Mouse (Mus musculus) lung, embryonic 16.5 days (tissue): ENCODE results near the gene Mid2. TPM values are rescaled to one million over a fixed set of nuclear protein-coding genes. Genes with fewer than 3 reads are reported as not detected.

Source experiments
- ATAC-seq: fragments of 200-750 bp; cut with Nextera tagmentation; 2 replicates; pipeline ENCODE4 v1.8.0; 2017; ENCODE audit warnings: low read depth, mild to moderate bottlenecking, moderate library complexity
- H3K27ac ChIP-seq: fragments of 300-500 bp; sonication (generic); 2 replicates; pipeline ENCODE4 v1.5.1; 2014; ENCODE audit warnings: mild to moderate bottlenecking, control low read depth, low read length
- H3K27me3 ChIP-seq: fragments of 300-500 bp; sonication (generic); 2 replicates; pipeline ENCODE4 v1.6.1; 2014; ENCODE audit warnings: low read depth, low read length, mixed read lengths; ENCODE audit not compliant: control insufficient read depth, insufficient read depth
- H3K36me3 ChIP-seq: fragments of 300-500 bp; sonication (generic); 2 replicates; pipeline ENCODE4 v1.6.1; 2014; ENCODE audit warnings: low read length; ENCODE audit not compliant: control insufficient read depth, insufficient read depth
- H3K4me1 ChIP-seq: fragments of 300-500 bp; sonication (generic); replicated peaks from 2 replicates; pipeline ENCODE4 v1.6.1; 2014; ENCODE audit warnings: low read length, mixed read lengths; ENCODE audit not compliant: control insufficient read depth, insufficient read depth
- H3K4me2 ChIP-seq: fragments of 300-500 bp; sonication (generic); 2 replicates; pipeline ENCODE4 v1.6.1; 2014; ENCODE audit warnings: low read depth, low read length, control low read depth
- H3K4me3 ChIP-seq: fragments of 300-500 bp; sonication (generic); 2 replicates; pipeline ENCODE4 v1.5.1; 2014; ENCODE audit warnings: mild to moderate bottlenecking, low read length, control low read depth
- H3K9ac ChIP-seq: fragments of 300-500 bp; sonication (generic); 2 replicates; pipeline ENCODE4 v1.6.1; 2014; ENCODE audit warnings: low read length, control low read depth
- H3K9me3 ChIP-seq: fragments of 300-500 bp; sonication (generic); 2 replicates; pipeline ENCODE4 v1.6.1; 2016; ENCODE audit warnings: low read length; ENCODE audit not compliant: control insufficient read depth
- WGBS: fragments of 180-500 bp; shearing (Covaris S2); extraction: QIAGEN DNeasy Blood & Tissue Kit; methylation state at CpG from one replicate; pipeline ENCODE4 v1.1.7; 2014; 5-methylcytosine and 5-hydroxymethylcytosine counted together
- polyA plus RNA-seq: library from polyadenylated mRNA; unstranded; fragments of >200 nt; fragmentation: Nextera tagmentation; extraction: Ambion mirVana; gene quantifications from 2 replicates; pipeline ENCODE4 v1.2.1, GENCODE M21; 2015

The Mid2 gene
- 6.2 and 7.5 TPM in 2 replicates for polyA plus RNA-seq

DNA sequence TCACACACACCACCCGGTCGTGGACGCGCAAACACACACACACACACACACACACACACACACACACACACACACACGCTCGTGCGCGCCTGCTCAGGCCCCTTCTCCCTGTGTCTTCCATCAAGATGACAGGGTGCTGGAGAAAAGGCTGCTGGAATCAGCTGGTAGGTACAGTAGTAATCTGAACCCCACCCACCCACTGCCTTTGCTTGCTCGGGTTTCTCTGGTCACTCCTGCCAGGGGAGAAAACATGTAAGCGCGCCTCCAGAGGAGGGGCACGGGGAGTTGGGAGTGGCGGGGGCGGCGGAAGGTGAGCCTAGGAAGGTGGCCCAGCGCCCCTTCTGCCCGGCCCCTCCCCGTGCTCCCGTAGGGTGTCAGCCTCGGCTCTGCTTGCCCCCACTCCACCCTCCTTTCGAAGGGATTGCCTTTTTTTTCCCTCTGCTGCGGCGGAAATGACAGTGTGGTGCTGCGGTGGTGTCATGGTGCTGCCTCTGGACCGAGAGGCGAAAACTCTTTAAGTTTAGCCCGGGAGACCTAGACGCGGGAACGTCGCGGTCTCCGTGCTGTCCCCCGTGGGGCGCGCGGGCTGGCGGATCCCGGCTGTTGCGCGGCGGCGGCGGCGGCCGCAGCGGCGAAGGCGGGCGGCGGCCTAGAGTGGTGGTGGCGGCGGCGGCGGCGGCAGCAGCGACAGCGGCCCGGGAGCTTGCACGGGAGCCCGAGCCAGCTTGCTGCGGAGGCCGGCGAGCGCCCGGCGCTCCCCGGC lies at the start of gene Mid2:
Gene Mid2 (plus strand): TSS at position 121 of the 763 bp plus-strand sequence.
- Histone ChIP-seq H3K4me2 (peak within 1 kb of the TSS; percentile 51), H3K9me3 (no peaks in the 10 kb centered on the region), H3K27me3 (no peaks in the 10 kb centered on the region; the same call in none of the 2 replicates), H3K4me3 (peak within 1 kb of the TSS; percentile 58), H3K9ac (peak within 1 kb of the TSS; percentile 70), H3K36me3 (no peaks in the 10 kb centered on the region), H3K4me1 (no peaks in the 10 kb centered on the region; the same call in 1 of the 2 replicates), H3K27ac (peak within 1 kb of the TSS; percentile 26)
- peak; percentile 81 for ATAC-seq
- WGBS: 20% methylated on average over 14 of the region's 68 CpGs

DNA sequence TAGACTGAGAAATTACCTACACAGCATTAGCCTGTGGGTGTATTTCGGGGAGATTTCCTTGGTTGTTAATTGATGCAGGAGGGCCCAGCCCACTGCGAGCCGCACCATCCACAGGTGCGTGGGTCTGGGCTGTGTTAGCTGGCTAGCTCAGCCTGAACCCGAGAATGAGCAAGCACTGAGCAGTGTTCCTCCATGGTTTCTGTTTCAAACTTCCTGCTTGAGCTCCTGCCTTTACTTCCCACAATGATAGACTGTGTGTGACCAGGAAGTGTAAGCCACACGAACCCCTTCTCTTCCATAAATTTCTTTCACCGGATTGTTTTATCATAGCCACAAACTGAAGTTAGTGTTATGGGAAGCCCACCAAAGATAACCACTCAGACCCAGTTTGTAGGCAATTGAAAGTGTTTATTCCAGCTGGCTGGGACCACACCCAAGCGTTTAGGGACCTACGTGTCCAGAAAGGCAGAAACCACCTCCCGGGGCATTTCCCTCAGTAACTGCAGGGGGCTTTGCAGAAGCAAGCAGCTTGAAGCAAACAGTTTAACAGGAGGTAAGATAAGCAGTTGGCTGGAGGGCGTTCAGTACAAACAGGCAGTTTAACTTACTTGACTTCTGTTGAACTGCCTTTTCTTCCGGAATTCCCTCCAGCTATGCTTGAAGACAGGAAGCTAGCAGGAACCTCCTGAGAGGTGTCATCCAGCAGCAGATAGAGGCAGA lies 39.4 kb upstream of the Mid2 start:
- ATAC-seq: no peak
- no peaks in the 10 kb centered on the region for H3K9me3 ChIP-seq
- H3K4me3 ChIP-seq: no peak overlapping the region

DNA sequence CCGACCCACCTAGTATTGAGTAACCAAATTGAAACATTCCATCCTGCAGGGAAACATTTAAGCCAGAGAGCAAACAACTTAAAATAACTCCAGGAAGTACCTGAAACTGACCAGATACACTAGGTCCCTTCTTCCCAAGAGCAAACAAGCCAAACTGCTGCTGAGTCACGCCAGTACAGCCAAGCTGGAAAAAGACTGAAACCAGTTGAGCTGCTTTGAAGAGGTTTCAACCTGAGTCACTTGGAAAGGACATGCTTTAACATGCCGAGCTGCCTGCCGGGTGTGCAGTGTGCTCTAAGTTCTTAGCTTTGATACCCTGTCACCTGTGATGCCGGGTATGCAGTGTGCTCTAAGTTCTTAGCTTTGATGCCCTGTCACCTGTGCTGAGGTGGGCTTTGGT lies 26.4 kb upstream of the Mid2 start:
- Histone ChIP-seq H3K9ac (no peak overlapping the region), H3K36me3 (no peaks in the 10 kb centered on the region), H3K27ac (no peak overlapping the region), H3K4me2 (no peak overlapping the region), H3K4me1 (no peaks in the 10 kb centered on the region), H3K27me3 (no peaks in the 10 kb centered on the region), H3K4me3 (no peak overlapping the region), H3K9me3 (no peaks in the 10 kb centered on the region)
- 65% methylated on average over 5 of the region's 5 CpGs for WGBS
- no peak for ATAC-seq

More for the DNA sequence above, 39.4 kb upstream of the Mid2 start:
- WGBS: 52% methylated on average over 12 of the region's 12 CpGs
- no peaks in the 10 kb centered on the region for H3K4me1 ChIP-seq
- H3K9ac ChIP-seq: no peak overlapping the region
- no peak overlapping the region for H3K27ac ChIP-seq
- H3K36me3 ChIP-seq: no peaks in the 10 kb centered on the region
- no peak overlapping the region for H3K4me2 ChIP-seq
- H3K27me3 ChIP-seq: no peaks in the 10 kb centered on the region

DNA sequence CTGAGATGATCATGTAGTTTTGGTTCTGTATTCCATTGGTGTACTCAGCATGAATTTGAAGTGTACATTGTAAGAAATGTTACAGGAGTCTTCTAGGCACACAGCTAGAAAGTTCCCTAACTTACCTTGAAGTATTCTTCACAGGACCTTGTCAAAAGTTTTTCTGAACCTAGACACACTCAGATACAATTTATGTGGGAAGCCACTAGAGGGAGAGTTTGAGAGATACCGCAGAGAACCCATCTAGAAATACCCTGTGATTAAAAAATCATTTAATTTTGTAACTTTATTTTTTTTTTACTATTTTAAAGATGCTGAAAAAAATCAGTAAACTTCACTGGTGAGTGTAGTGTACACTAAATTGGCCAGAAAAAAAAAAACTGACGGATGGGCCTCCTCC lies 24.8 kb upstream of the Mid2 start:
- no peaks in the 10 kb centered on the region for H3K4me1 ChIP-seq
- 58% methylated on average over 2 of the region's 2 CpGs for whole genome bisulfite sequencing
- no peak overlapping the region for H3K27ac ChIP-seq

GRCm38 (mm10) chrX:140660731-140661130 lies 3.7 kb upstream of the Mid2 start:
- WGBS: 32% methylated on average over 1 of the region's 1 CpGs
- no peak overlapping the region for H3K4me2 ChIP-seq
- H3K4me3 ChIP-seq: no peak overlapping the region
- no peaks in the 10 kb centered on the region for H3K4me1 ChIP-seq
- H3K9me3 ChIP-seq: no peaks in the 10 kb centered on the region
- H3K27me3 ChIP-seq: no peaks in the 10 kb centered on the region; the same call in none of the 2 replicates
- H3K9ac ChIP-seq: no peak overlapping the region
- no peaks in the 10 kb centered on the region for H3K36me3 ChIP-seq
- no peak overlapping the region for H3K27ac ChIP-seq
- ATAC-seq: no peak

More for the DNA sequence above, 24.8 kb upstream of the Mid2 start:
- Histone ChIP-seq H3K27me3 (no peaks in the 10 kb centered on the region; the same call in 1 of the 2 replicates), H3K4me2 (no peak overlapping the region), H3K9me3 (no peaks in the 10 kb centered on the region), H3K9ac (no peak overlapping the region), H3K4me3 (no peak overlapping the region), H3K36me3 (no peaks in the 10 kb centered on the region)
- no peak for ATAC-seq

GRCm38 (mm10) chrX:140663516-140663915 lies 883 bp upstream of the Mid2 start:
- Histone ChIP-seq H3K9me3 (no peaks in the 10 kb centered on the region), H3K27me3 (no peaks in the 10 kb centered on the region; the same call in none of the 2 replicates), H3K36me3 (no peaks in the 10 kb centered on the region)

DNA sequence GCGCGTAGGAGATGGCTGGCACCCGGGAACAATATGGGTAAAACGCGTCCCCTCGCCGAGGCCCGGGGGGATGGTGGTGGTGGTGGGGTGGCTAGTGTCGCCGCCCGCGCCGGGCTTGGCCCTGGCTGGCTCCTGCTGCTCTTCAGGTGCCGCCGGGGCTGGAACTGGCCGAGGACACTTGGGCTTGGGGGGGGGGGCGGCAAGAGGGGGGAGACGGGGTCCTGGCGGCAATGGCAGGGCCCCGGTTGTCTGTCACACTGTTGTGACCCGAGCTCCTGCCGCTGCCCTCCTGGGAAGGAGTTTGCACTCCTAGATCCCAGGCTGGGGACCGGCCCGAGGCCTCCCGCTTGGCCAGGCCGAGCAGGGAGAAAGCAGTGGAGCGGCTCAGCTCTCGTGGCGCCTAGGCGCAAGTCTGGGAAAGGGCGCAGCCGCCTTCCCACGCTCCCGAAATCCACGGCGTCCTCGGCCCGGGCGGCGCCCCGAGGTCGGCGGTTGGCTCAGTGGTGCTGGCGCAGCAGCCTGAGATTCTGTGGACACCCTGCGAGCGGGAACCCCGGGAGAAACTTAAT lies 927 bp downstream of the Mid2 start:
- H3K4me1 ChIP-seq: no peaks in the 10 kb centered on the region; the same call in 1 of the 2 replicates
- H3K36me3 ChIP-seq: no peaks in the 10 kb centered on the region
- 26% methylated on average over 34 of the region's 47 CpGs for WGBS
- peak overlapping the region; percentile 70 for H3K9ac ChIP-seq
- H3K27me3 ChIP-seq: no peaks in the 10 kb centered on the region; the same call in none of the 2 replicates
- H3K4me3 ChIP-seq: peak overlapping the region; percentile 58
- no peaks in the 10 kb centered on the region for H3K9me3 ChIP-seq
- peak overlapping the region; percentile 51 for H3K4me2 ChIP-seq
- peak overlapping the region; percentile 26 for H3K27ac ChIP-seq
- peak; percentile 62 for ATAC-seq

More at GRCm38 (mm10) chrX:140663516-140663915, 883 bp upstream of the Mid2 start:
- Histone ChIP-seq H3K9ac (no peak overlapping the region), H3K4me3 (no peak overlapping the region), H3K4me2 (no peak overlapping the region), H3K4me1 (no peaks in the 10 kb centered on the region; the same call in 1 of the 2 replicates), H3K27ac (no peak overlapping the region)
- no peak for ATAC-seq
- 73% methylated on average over 2 of the region's 2 CpGs for WGBS

DNA sequence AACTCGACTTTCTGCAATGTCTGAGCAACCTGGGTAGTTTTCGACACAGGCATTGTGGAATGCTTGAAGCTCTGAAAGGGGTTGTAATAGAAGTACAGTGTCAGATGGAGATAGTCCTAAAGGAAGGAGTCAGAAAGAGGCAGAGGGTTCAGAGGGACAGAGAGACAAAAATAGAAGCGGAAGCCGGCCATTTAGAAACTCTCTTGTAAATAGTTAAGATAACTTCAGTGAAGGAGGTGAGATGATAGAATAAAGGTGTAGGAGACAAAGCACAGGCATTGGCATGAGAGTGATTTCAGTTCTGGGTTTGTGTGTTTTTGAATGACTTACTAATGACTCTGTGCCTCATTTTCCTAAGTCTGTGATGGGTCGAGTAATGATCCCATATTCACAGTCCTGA lies 11.0 kb downstream of the Mid2 start:
- Histone ChIP-seq H3K4me1 (no peaks in the 10 kb centered on the region), H3K27ac (no peak overlapping the region), H3K4me3 (no peak overlapping the region), H3K4me2 (no peak overlapping the region), H3K9me3 (no peaks in the 10 kb centered on the region), H3K36me3 (no peaks in the 10 kb centered on the region), H3K27me3 (no peaks in the 10 kb centered on the region), H3K9ac (no peak overlapping the region)
- 64% methylated on average over 5 of the region's 5 CpGs for WGBS
- ATAC-seq: no peak

- peak overlapping the region; percentile 46; the same call in 1 of the 2 replicates for H3K27ac ChIP-seq
- no peak overlapping the region for H3K9ac ChIP-seq
- H3K4me1 ChIP-seq: no peaks in the 10 kb centered on the region
- WGBS: 54% methylated on average over 2 of the region's 2 CpGs
- no peak overlapping the region for H3K4me3 ChIP-seq
- H3K9me3 ChIP-seq: no peaks in the 10 kb centered on the region
- H3K27me3 ChIP-seq: no peaks in the 10 kb centered on the region; the same call in 1 of the 2 replicates
- H3K36me3 ChIP-seq: no peaks in the 10 kb centered on the region
- no peak overlapping the region for H3K4me2 ChIP-seq
- peak; percentile 69 for ATAC-seq
Observed at GRCm38 (mm10) chrX:140688335-140688734, 23.9 kb downstream of the Mid2 start.
